Mouse (Mus musculus): ENCODE data around the gene Fam131c. TPM values are rescaled to one million over a fixed set of nuclear protein-coding genes. Genes with fewer than 3 reads are reported as not detected.

The Fam131c gene
- polyA plus RNA-seq, 1 experiment = 0.56 TPM

GRCm38 (mm10) chr4:141404518-141405313, 36.7 kb downstream of the Fam131c start:
- WGBS = 14% methylated on average over 15 of the region's 15 CpGs
- DNase-seq (ENCODE audit: low read depth, low spot score) = peak; percentile 51

GRCm38 (mm10) chr4:141405314-141405622, 37.2 kb downstream of the Fam131c start:
- no peak for DNase-seq (ENCODE audit: low read depth, low spot score)
- 88% methylated on average over 3 of the region's 3 CpGs for WGBS

GRCm38 (mm10) chr4:141406516-141407299, 38.7 kb downstream of the Fam131c start:
- 33% methylated on average over 14 of the region's 14 CpGs for WGBS
- DNase-seq (ENCODE audit: low read depth, low spot score) = no peak

- WGBS = 91% methylated on average over 3 of the region's 3 CpGs
- DNase-seq (ENCODE audit: low read depth, low spot score) = no peak
These were observed 40.6 kb downstream of the Fam131c start for GRCm38 (mm10) chr4:141408577-141408976.

GRCm38 (mm10) chr4:141411430-141411992, 43.5 kb downstream of the Fam131c start:
- DNase-seq (ENCODE audit: low read depth, low spot score) = no peak
- WGBS = 32% methylated on average over 22 of the region's 22 CpGs

GRCm38 (mm10) chr4:141415924-141416323, 47.9 kb downstream of the Fam131c start, which contains the start of gene Clcnkb:
Clcnkb (minus strand) TSS chr4:141416014.
- DNase-seq (ENCODE audit: low read depth, low spot score) = no peak
- WGBS = 42% methylated on average over 7 of the region's 7 CpGs

- no peak for DNase-seq (ENCODE audit: low read depth, low spot score)
- WGBS = 55% methylated on average over 27 of the region's 27 CpGs
These were observed 51.6 kb downstream of the Fam131c start for GRCm38 (mm10) chr4:141419398-141420191.

GRCm38 (mm10) chr4:141420192-141420829, 52.3 kb downstream of the Fam131c start, which contains the start of gene Hspb7:
Hspb7 (plus strand) TSS chr4:141420779.
- no peak for DNase-seq (ENCODE audit: low read depth, low spot score)
- 57% methylated on average over 9 of the region's 9 CpGs for WGBS

GRCm38 (mm10) chr4:141420886-141421285, 52.9 kb downstream of the Fam131c start:
- 50% methylated on average over 9 of the region's 9 CpGs for WGBS
- no peak for DNase-seq (ENCODE audit: low read depth, low spot score)

- 57% methylated on average over 14 of the region's 14 CpGs for WGBS
- no peak for DNase-seq (ENCODE audit: low read depth, low spot score)
These were observed 53.4 kb downstream of the Fam131c start for GRCm38 (mm10) chr4:141421423-141421822.

GRCm38 (mm10) chr4:141422841-141423240, 54.8 kb downstream of the Fam131c start:
- DNase-seq (ENCODE audit: low read depth, low spot score) = no peak
- WGBS = 70% methylated on average over 5 of the region's 5 CpGs

GRCm38 (mm10) chr4:141423288-141423687, 55.3 kb downstream of the Fam131c start:
- WGBS = 64% methylated on average over 5 of the region's 5 CpGs
- DNase-seq (ENCODE audit: low read depth, low spot score) = no peak

- DNase-seq (ENCODE audit: low read depth, low spot score) = no peak
- 92% methylated on average over 13 of the region's 13 CpGs for WGBS
These were observed 55.8 kb downstream of the Fam131c start for GRCm38 (mm10) chr4:141423691-141424431.

GRCm38 (mm10) chr4:141425484-141426479, 57.8 kb downstream of the Fam131c start:
- WGBS = 6% methylated on average over 36 of the region's 36 CpGs
- DNase-seq (ENCODE audit: low read depth, low spot score) = no peak

GRCm38 (mm10) chr4:141426796-141427745, 59.1 kb downstream of the Fam131c start:
- 68% methylated on average over 10 of the region's 10 CpGs for WGBS
- DNase-seq (ENCODE audit: low read depth, low spot score) = no peak

GRCm38 (mm10) chr4:141427921-141428320, 59.9 kb downstream of the Fam131c start:
- WGBS = 92% methylated on average over 13 of the region's 13 CpGs
- DNase-seq (ENCODE audit: low read depth, low spot score) = no peak

Measured in large intestine, adult 2 months (tissue).